Comparison of ENCODE assay signal across 26 mouse cellular contexts in genomic region chr4:32588237-32588636, GRCm38 (mm10). TPM values are rescaled to one million over a fixed set of nuclear protein-coding genes. Genes with fewer than 3 reads are reported as not detected.
DNase-seq lines count a peak whose midpoint lies in the region; ATAC-seq lines count a peak whose summit lies in the region.
"Had no signal": no experiment of that assay in that cellular context is flagged by ENCODE, and none has a peak within 500 bp of the region (broad histone marks: within the 10 kb centered on the region; RNA-seq: fewer than 3 reads in every experiment).

No protein-coding gene starts in this region.

- peak; percentile 38 to 50 for DNase-seq in B cell, adult 2 months
- DNase-seq in CD8-positive naive resting alpha-beta T cell, adult 2 months (ENCODE audit: low read depth in 2 of 2, low spot score in 2 of 2): peak; percentile 16 to 37
- DNase-seq in induced T-regulatory cell, adult 2 months (ENCODE audit: low read depth): peak; percentile 93
- DNase-seq in layer of hippocampus, adult 8-10 months (ENCODE audit: low spot score in 2 of 2): no peak
- no peak for DNase-seq in embryonic facial prominence, embryonic 10.5 days (ENCODE audit: low spot score)
- no peak for DNase-seq in kidney, postnatal 36 days
- DNase-seq: adrenal gland, adult 8-10 months; cerebellum, adult 11 months; cerebellum, postnatal 25 days; kidney, adult 11 months; kidney, postnatal 14 days; layer of hippocampus, adult 9-11 months; spleen, adult 18-20 months had no signal

- H3K27ac ChIP-seq in embryonic facial prominence, embryonic 10.5 days (replicated peaks): no peak overlapping the region
- H3K27ac ChIP-seq: hindbrain, embryonic 12.5 days; midbrain, embryonic 12.5 days had no signal

- ATAC-seq in neutrophil, adult 5-6 weeks (ENCODE audit: extremely low read depth, insufficient number of reproducible peaks, low FRiP score, poor library complexity, severe bottlenecking): peak; percentile 59

- no peaks in the 10 kb centered on the region for H3K27me3 ChIP-seq in embryonic facial prominence, embryonic 10.5 days (replicated peaks; ENCODE audit: low read depth, poor library complexity, severe bottlenecking)
- H3K27me3 ChIP-seq: hindbrain, embryonic 12.5 days; midbrain, embryonic 12.5 days had no signal

- H3K9me3 ChIP-seq in embryonic facial prominence, embryonic 10.5 days: no peaks in the 10 kb centered on the region
- H3K9me3 ChIP-seq: G1E; hindbrain, embryonic 12.5 days; midbrain, embryonic 12.5 days had no signal

- H3K4me3 ChIP-seq in embryonic facial prominence, embryonic 10.5 days: no peak overlapping the region
- H3K4me3 ChIP-seq: hindbrain, embryonic 12.5 days; midbrain, embryonic 12.5 days; myocyte had no signal

- H3K4me1 ChIP-seq in embryonic facial prominence, embryonic 10.5 days: no peaks in the 10 kb centered on the region; the same call in 1 of the 2 replicates
- H3K4me1 ChIP-seq: hindbrain, embryonic 12.5 days; midbrain, embryonic 12.5 days had no signal

- H3K36me3 ChIP-seq in embryonic facial prominence, embryonic 10.5 days (replicated peaks): no peaks in the 10 kb centered on the region
- H3K36me3 ChIP-seq: G1E; hindbrain, embryonic 12.5 days; midbrain, embryonic 12.5 days had no signal

- WGBS in embryonic facial prominence, embryonic 10.5 days: 83% methylated on average over 6 of the region's 6 CpGs

RNA-seq across cellular contexts. Expression of gene Gja10, which starts 14.3 kb away (rescaled TPM):
- not detected in 2 replicates for total RNA-seq in neutrophil, adult 5-6 weeks (2017)
- total RNA-seq in layer of hippocampus, adult 8-10 months (2022): not detected
- 0.07 and 0.16 TPM in 2 replicates for polyA plus RNA-seq in embryonic facial prominence, embryonic 10.5 days (2016; fragmentation: Nextera tagmentation; extraction: Ambion mirVana)
- total RNA-seq: adrenal gland, adult 8-10 months; G1E; gastrocnemius, adult 8-10 months; heart, adult 8-10 months; left cerebral cortex, postnatal 14 days had no signal
- polyA plus RNA-seq: G1E; heart, postnatal 0 days; hindbrain, embryonic 12.5 days; limb, embryonic 14.5 days; liver, embryonic 16.5 days; midbrain, embryonic 12.5 days; myocyte; stomach, embryonic 16.5 days; thymus, postnatal 0 days had no signal

RNA-seq across cellular contexts. Expression of gene Casp8ap2, which starts 27.0 kb away (rescaled TPM):
- total RNA-seq in neutrophil, adult 5-6 weeks (2017): 34.5 and 36.0 TPM in 2 replicates
- total RNA-seq in layer of hippocampus, adult 8-10 months (2022): 10 to 100 TPM in 3 of 4 experiments, 1 to 10 TPM in 1; 9.5 to 13.0 (median 11.4) TPM
- 76.8 TPM in 2 replicates for polyA plus RNA-seq in embryonic facial prominence, embryonic 10.5 days (2016; fragmentation: Nextera tagmentation; extraction: Ambion mirVana)

Comparison
In these comparisons a context has a peak if more than half of its experiments do, and no peak if none do; other contexts are left out.
1. DNase-seq: peak in B cell, adult 2 months (2 of 2), CD8-positive naive resting alpha-beta T cell, adult 2 months (2 of 2) and induced T-regulatory cell, adult 2 months (single experiment); none in layer of hippocampus, adult 8-10 months (0 of 2), embryonic facial prominence, embryonic 10.5 days (single experiment) and kidney, postnatal 36 days (0 of 2).